Mouse (Mus musculus) lung, postnatal 0 days (tissue): ENCODE measurements at regions not wholly inside any gene's neighbourhood (a gene's known extent, or its start where the extent isn't known, plus 50 kb on each side); places are given as distances from the start of the nearest gene placed in this dataset.

Experiments
- ATAC-seq: fragments of 200-750 bp; cut with Nextera tagmentation; 2 replicates; pipeline ENCODE4 v1.8.0; 2017; ENCODE audit warnings: moderate library complexity
- DNase-seq: peaks from one replicate; pipeline ENCODE4 v3.0.0-alpha.2; 2016; ENCODE audit warnings: low spot score
- H3K27ac ChIP-seq: fragments of 300-500 bp; sonication (generic); 2 replicates; pipeline ENCODE4 v1.5.1; 2014; ENCODE audit warnings: antibody characterized with exemption, mild to moderate bottlenecking, low read length, mixed read lengths
- H3K27me3 ChIP-seq: fragments of 300-500 bp; sonication (generic); replicated peaks from 2 replicates; pipeline ENCODE4 v1.6.1; 2014; ENCODE audit warnings: low read length, mixed read lengths; ENCODE audit not compliant: insufficient read depth
- H3K36me3 ChIP-seq: fragments of 300-500 bp; sonication (generic); 2 replicates; pipeline ENCODE4 v1.6.1; 2014; ENCODE audit warnings: low read length, mixed read lengths; ENCODE audit not compliant: insufficient read depth
- H3K4me1 ChIP-seq: fragments of 300-500 bp; sonication (generic); 2 replicates; pipeline ENCODE4 v1.6.1; 2014; ENCODE audit warnings: antibody characterized with exemption, low read depth, low read length, mixed read lengths; ENCODE audit not compliant: insufficient read depth
- H3K4me2 ChIP-seq: fragments of 300-500 bp; sonication (generic); replicated peaks from 2 replicates; pipeline ENCODE4 v1.6.1; 2014; ENCODE audit warnings: low read depth, mild to moderate bottlenecking, low read length, moderate library complexity, mixed read lengths
- H3K4me3 ChIP-seq: fragments of 300-500 bp; sonication (generic); 2 replicates; pipeline ENCODE4 v1.5.1; 2014; ENCODE audit warnings: low read depth, low read length
- H3K9ac ChIP-seq: fragments of 300-500 bp; sonication (generic); replicated peaks from 2 replicates; pipeline ENCODE4 v1.6.1; 2014; ENCODE audit warnings: low read depth, mild to moderate bottlenecking
- H3K9me3 ChIP-seq: fragments of 300-500 bp; sonication (generic); 2 replicates; pipeline ENCODE4 v1.6.1; 2016; ENCODE audit warnings: low read length, mixed read lengths
- CTCF ChIP-seq: IDR thresholded peaks from 2 replicates; pipeline ENCODE4 v1.5.1; 2016; ENCODE audit warnings: antibody characterized with exemption, mild to moderate bottlenecking
- EP300 ChIP-seq: IDR thresholded peaks from 2 replicates; pipeline ENCODE4 v1.6.1; 2016; ENCODE audit warnings: antibody characterized with exemption, mild to moderate bottlenecking, control low read depth
- WGBS: fragments of 180-500 bp; shearing (Covaris S2); extraction: QIAGEN DNeasy Blood & Tissue Kit; methylation state at CpG from one replicate; pipeline ENCODE4 v1.1.7; 2014; 5-methylcytosine and 5-hydroxymethylcytosine counted together

GRCm38 (mm10) chr11:111445764-111446163 lies 379.8 kb downstream of the Kcnj2 start:
- peak; percentile 85 for DNase-seq
- no peak overlapping the region for H3K4me3 ChIP-seq
- 4% methylated on average over 4 of the region's 4 CpGs for WGBS
- ATAC-seq, result no peak; the same call in 1 of the 2 replicates
- TF ChIP-seq EP300, result no peak
- peak; percentile 76 for TF ChIP-seq CTCF
- H3K36me3 ChIP-seq, result no peaks in the 10 kb centered on the region
- no peaks in the 10 kb centered on the region for H3K27me3 ChIP-seq
- H3K27ac ChIP-seq, result no peak overlapping the region
- H3K9me3 ChIP-seq, result no peaks in the 10 kb centered on the region
- no peaks in the 10 kb centered on the region for H3K4me1 ChIP-seq
- no peak overlapping the region for H3K4me2 ChIP-seq
- H3K9ac ChIP-seq, result no peak overlapping the region

DNA sequence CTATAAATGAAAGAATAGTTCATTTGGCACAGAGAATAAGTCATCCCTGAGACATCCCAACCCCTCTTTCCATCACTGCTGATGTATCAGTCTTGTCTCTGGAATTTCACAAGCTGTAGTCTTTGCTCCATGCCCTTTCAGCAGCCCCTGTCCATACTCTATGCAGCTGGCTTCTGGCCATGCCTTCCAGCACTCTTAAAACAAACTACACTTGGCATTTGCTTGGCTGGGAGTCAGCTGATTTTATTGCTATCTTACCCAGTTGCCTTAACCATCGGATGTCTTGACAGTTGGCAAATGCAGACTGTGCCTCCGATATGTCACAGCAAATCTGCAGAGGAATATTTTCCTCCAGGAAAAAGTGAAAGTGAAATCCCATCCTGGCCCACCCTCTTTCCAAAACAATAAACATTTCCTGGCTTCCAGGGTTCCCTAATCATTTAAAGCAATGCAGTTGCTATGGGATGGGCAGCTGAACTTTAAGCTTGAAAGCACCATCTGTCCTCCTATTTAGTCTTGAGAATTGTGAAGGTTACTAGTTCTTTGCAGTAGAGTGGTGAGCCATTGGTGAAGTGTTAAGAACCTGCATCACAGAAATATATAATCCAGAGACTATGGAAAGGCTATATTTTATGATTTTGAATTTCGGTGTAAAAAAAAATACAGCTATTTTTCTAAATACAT lies 385.0 kb downstream of the Kcnj2 start:
- no peak for TF ChIP-seq CTCF
- TF ChIP-seq EP300, result no peak
- H3K4me2 ChIP-seq, result 0 out of 2 replicates have a peak overlapping the region, but pooled peaks have one; percentile 25
- H3K4me1 ChIP-seq, result no peaks in the 10 kb centered on the region
- H3K36me3 ChIP-seq, result no peaks in the 10 kb centered on the region
- no peak overlapping the region for H3K9ac ChIP-seq
- 60% methylated on average over 3 of the region's 3 CpGs for WGBS
- no peaks in the 10 kb centered on the region for H3K27me3 ChIP-seq
- DNase-seq (peak; percentile 6), ATAC-seq (no peak)
- no peak overlapping the region for H3K4me3 ChIP-seq
- H3K9me3 ChIP-seq, result no peaks in the 10 kb centered on the region
- no peak overlapping the region for H3K27ac ChIP-seq

DNA sequence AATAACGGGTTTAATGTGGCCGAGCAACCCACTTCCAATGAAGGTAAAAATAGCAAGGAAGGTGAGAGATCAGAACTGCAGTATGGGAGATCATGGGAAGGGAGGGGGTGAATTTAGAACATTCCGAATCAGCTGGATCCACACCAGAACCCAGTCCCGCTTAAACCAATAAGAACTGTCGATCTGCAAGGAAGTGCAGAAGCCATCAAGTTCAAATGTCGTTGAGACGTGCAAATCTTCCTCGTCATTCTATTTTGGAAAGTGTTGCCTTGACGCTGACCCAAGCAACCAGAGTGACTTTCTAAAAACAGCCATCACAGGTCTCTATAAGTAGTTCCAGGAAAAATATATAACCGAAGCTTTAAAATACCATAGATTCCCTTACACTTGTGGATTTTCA lies 394.1 kb downstream of the Kcnj2 start:
- H3K4me1 ChIP-seq, result no peaks in the 10 kb centered on the region
- TF ChIP-seq EP300 (no peak), CTCF (no peak)
- H3K9me3 ChIP-seq, result no peaks in the 10 kb centered on the region
- H3K9ac ChIP-seq, result no peak overlapping the region
- no peaks in the 10 kb centered on the region for H3K27me3 ChIP-seq
- DNase-seq (no peak), ATAC-seq (no peak)
- 81% methylated on average over 10 of the region's 10 CpGs for WGBS
- no peaks in the 10 kb centered on the region for H3K36me3 ChIP-seq
- no peak overlapping the region for H3K4me2 ChIP-seq
- H3K27ac ChIP-seq, result no peak overlapping the region
- H3K4me3 ChIP-seq, result no peak overlapping the region

DNA sequence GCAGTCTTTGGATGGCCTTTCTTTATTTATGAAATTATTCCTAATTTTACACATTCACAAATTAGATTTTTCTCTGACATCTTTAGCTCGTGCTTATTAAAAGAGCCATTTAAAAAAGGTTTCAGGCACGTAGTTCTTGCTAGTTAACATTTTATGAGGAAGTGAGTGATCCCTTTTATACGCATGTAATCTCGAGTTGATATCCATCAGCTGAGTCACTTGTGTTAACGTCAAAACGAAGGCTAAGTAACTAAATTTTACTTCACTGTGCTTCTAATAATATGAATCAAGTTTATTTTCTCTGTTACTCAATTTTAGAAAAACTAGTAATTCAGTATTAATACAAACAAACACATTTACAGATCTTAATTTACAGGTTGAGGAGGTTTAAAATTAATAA lies 419.0 kb downstream of the Kcnj2 start:
- no peak for ATAC-seq
- Histone ChIP-seq H3K9me3 (no peaks in the 10 kb centered on the region), H3K4me1 (no peaks in the 10 kb centered on the region), H3K27ac (no peak overlapping the region), H3K9ac (no peak overlapping the region), H3K4me3 (no peak overlapping the region), H3K36me3 (no peaks in the 10 kb centered on the region), H3K4me2 (no peak overlapping the region), H3K27me3 (no peaks in the 10 kb centered on the region)
- 70% methylated on average over 6 of the region's 6 CpGs for WGBS
- no peak for TF ChIP-seq EP300
- no peak for TF ChIP-seq CTCF
- no peak for DNase-seq

GRCm38 (mm10) chr11:111512471-111512870 lies 446.5 kb downstream of the Kcnj2 start:
- H3K9ac ChIP-seq, result no peak overlapping the region
- DNase-seq (no peak), ATAC-seq (no peak)
- H3K27ac ChIP-seq, result no peak overlapping the region
- H3K4me3 ChIP-seq, result no peak overlapping the region
- no peaks in the 10 kb centered on the region for H3K4me1 ChIP-seq
- H3K9me3 ChIP-seq, result no peaks in the 10 kb centered on the region
- 38% methylated on average over 4 of the region's 4 CpGs for WGBS
- no peaks in the 10 kb centered on the region for H3K36me3 ChIP-seq
- TF ChIP-seq CTCF (no peak), EP300 (no peak)
- H3K27me3 ChIP-seq, result no peaks in the 10 kb centered on the region
- H3K4me2 ChIP-seq, result no peak overlapping the region

DNA sequence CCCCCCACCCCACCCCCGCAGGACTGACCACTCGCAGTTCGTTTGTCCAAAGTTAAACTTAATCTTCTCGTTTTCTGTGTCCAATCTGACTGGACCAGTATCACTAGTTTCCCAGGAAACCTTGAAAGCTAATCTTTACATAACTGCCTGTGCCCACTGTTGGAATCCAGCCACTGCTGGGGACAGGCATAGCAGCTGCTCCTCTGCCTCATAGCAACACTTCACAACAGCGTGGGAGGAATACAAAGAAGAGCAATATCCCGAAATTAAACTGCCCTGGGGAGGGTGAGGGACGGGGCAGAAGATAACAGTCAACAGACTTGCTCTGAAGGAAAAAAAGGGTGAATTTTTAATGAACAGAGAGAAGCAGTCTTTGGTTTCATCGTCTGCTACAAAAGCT lies 456.8 kb downstream of the Kcnj2 start:
- H3K9me3 ChIP-seq, result no peaks in the 10 kb centered on the region
- 59% methylated on average over 8 of the region's 8 CpGs for WGBS
- no peak overlapping the region for H3K4me2 ChIP-seq
- DNase-seq (no peak), ATAC-seq (no peak)
- H3K27ac ChIP-seq, result no peak overlapping the region
- TF ChIP-seq EP300, result no peak
- no peak for TF ChIP-seq CTCF
- no peak overlapping the region for H3K9ac ChIP-seq
- H3K4me1 ChIP-seq, result no peaks in the 10 kb centered on the region
- H3K27me3 ChIP-seq, result no peaks in the 10 kb centered on the region
- no peak overlapping the region for H3K4me3 ChIP-seq
- no peaks in the 10 kb centered on the region for H3K36me3 ChIP-seq

DNA sequence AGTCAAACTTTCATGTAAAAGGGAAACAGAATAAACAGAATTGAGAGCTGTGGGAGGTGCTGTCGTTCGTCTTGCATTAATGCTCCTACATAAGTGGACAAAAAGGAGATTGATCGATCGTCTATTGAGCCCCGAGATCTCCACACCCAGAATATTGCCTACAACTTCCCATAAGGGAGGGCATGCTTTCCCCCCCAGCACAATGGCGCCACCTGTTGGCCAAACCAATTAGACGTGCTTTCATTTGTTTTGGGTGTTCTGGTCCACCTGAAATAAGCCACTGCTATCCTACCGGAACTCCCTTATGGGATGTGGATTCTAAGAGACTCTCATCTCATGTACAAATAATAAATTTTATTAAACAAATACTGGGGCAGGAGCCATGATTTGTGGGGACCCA lies 457.5 kb downstream of the Kcnj2 start:
- WGBS, result 58% methylated on average over 8 of the region's 8 CpGs
- H3K27me3 ChIP-seq, result no peaks in the 10 kb centered on the region
- H3K9me3 ChIP-seq, result no peaks in the 10 kb centered on the region

More for the DNA sequence above, 457.5 kb downstream of the Kcnj2 start:
- Histone ChIP-seq H3K9ac (no peak overlapping the region), H3K27ac (no peak overlapping the region), H3K4me2 (no peak overlapping the region), H3K4me3 (no peak overlapping the region), H3K4me1 (no peaks in the 10 kb centered on the region), H3K36me3 (no peaks in the 10 kb centered on the region)
- no peak for ATAC-seq
- DNase-seq, result no peak
- TF ChIP-seq EP300, result no peak
- peak; percentile 82 for TF ChIP-seq CTCF
